Mouse (Mus musculus) ES-E14 (cell line): ENCODE data around the gene Adam33.

Source experiments
- HCFC1 ChIP-seq: IDR thresholded peaks from 2 replicates; pipeline ENCODE4 v1.6.1; 2012; ENCODE audit warnings: low read length, inconsistent platforms, borderline replicate concordance; ENCODE audit not compliant: insufficient read depth
- MAFK ChIP-seq: IDR thresholded peaks from 2 replicates; pipeline ENCODE4 v1.6.1; 2014; ENCODE audit warnings: mild to moderate bottlenecking, low read depth, low read length, inconsistent platforms; ENCODE audit not compliant: insufficient read depth
- ZC3H11A ChIP-seq: IDR thresholded peaks from 2 replicates; pipeline ENCODE4 v1.6.1; 2012; ENCODE audit warnings: low read depth, mild to moderate bottlenecking, inconsistent platforms, low read length, borderline replicate concordance
- ZNF384 ChIP-seq: IDR thresholded peaks from 2 replicates; pipeline ENCODE4 v1.6.1; 2012; ENCODE audit warnings: low read depth, low read length, inconsistent platforms

DNA sequence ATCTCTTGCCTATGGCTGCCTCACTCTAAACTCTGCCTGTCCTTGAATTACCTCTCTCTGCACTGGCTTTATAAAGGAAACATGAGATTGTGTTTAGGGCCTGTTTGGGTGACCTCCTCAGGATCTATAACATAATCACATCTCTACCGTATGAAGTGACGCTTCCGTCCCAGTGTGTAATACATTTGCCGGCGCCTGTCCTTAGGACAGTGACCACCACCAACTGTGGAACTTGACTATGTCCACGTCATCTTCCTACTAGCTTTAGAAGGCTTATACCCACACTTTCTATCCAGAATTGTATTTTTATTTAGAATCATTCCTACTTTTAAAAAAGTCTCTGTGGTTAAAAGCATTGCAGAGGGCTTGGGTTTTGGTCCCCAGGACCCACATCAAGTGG, 25.4 kb downstream of the Adam33 start:
- TF ChIP-seq ZC3H11A (no peak), ZNF384 (no peak), MAFK (no peak), HCFC1 (no peak)
